Mouse (Mus musculus): ENCODE data around the gene Ffar4. TPM values are rescaled to one million over a fixed set of nuclear protein-coding genes. Genes with fewer than 3 reads are reported as not detected.

Gene Ffar4
- polyA plus RNA-seq, 1 experiment from 2014 or later = 0.15 TPM

GRCm38 (mm10) chr19:38073226-38073625, 23.6 kb upstream of the Ffar4 start:
- 92% methylated on average over 5 of the region's 5 CpGs for WGBS
- no peak overlapping the region for H3K9ac ChIP-seq (replicated peaks)
- no peak for ATAC-seq (ENCODE audit: insufficient number of reproducible peaks, insufficient read depth, low FRiP score, low TSS enrichment, low read depth)
- no peaks in the 10 kb centered on the region for H3K4me1 ChIP-seq (replicated peaks)
- H3K27me3 ChIP-seq = no peaks in the 10 kb centered on the region
- no peaks in the 10 kb centered on the region for H3K9me3 ChIP-seq
- H3K36me3 ChIP-seq = peaks cover 59% of the 10 kb centered on the region
- H3K27ac ChIP-seq = no peak overlapping the region
- H3K4me3 ChIP-seq (replicated peaks) = no peak overlapping the region
- no peak overlapping the region for H3K4me2 ChIP-seq

DNA sequence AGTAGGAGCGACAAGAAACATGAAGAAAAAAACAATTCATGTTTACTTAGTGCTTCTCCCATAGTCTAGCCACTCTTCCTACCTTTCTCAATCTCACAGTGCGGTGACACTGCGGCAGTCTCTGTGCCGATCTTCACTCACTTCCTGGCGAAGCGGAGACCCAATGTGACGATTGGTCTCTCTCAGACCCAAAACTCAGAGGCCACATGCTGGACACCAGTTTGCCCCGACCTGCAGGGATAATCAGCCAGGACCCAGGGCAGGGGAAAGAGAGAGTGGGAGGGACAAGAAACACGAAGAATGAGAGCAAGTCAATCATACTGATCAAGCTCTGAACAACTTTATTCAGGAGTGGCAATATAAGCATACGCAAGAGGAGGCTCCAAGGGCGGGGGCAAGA, 21.8 kb upstream of the Ffar4 start:
- ATAC-seq (ENCODE audit: insufficient number of reproducible peaks, insufficient read depth, low FRiP score, low TSS enrichment, low read depth) = no peak
- WGBS = 85% methylated on average over 11 of the region's 11 CpGs
- H3K36me3 ChIP-seq = peaks cover 42% of the 10 kb centered on the region
- no peak overlapping the region for H3K27ac ChIP-seq
- H3K4me2 ChIP-seq = no peak overlapping the region
- H3K27me3 ChIP-seq = no peaks in the 10 kb centered on the region
- no peak overlapping the region for H3K4me3 ChIP-seq (replicated peaks)
- no peaks in the 10 kb centered on the region for H3K9me3 ChIP-seq
- no peaks in the 10 kb centered on the region for H3K4me1 ChIP-seq (replicated peaks)
- H3K9ac ChIP-seq (replicated peaks) = no peak overlapping the region

DNA sequence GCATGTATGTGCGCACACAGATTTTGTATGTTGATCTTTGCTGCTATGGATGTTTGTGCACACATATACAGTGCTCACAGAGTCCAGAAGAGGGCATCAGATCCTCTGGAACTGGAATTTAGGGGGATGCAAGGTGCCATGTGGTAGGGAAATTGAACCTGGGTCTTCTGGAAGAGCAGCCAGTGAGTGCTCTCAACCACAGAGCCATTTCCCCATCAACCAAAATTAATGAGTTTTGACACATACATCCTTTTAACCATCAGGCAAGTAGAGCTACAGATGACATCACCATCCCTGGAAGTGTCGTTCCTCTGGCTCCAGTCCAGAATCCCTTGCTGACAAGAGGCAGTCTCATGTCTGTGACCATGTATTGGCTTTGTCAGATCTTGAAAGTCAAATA, 20.6 kb upstream of the Ffar4 start:
- peaks cover 30% of the 10 kb centered on the region for H3K36me3 ChIP-seq
- ATAC-seq (ENCODE audit: insufficient number of reproducible peaks, insufficient read depth, low FRiP score, low TSS enrichment, low read depth) = no peak
- H3K9ac ChIP-seq (replicated peaks) = no peak overlapping the region
- H3K27ac ChIP-seq = no peak overlapping the region
- H3K4me3 ChIP-seq (replicated peaks) = no peak overlapping the region
- H3K27me3 ChIP-seq = no peaks in the 10 kb centered on the region
- no peaks in the 10 kb centered on the region for H3K4me1 ChIP-seq (replicated peaks)
- H3K9me3 ChIP-seq = no peaks in the 10 kb centered on the region
- 92% methylated on average over 2 of the region's 2 CpGs for WGBS
- no peak overlapping the region for H3K4me2 ChIP-seq

DNA sequence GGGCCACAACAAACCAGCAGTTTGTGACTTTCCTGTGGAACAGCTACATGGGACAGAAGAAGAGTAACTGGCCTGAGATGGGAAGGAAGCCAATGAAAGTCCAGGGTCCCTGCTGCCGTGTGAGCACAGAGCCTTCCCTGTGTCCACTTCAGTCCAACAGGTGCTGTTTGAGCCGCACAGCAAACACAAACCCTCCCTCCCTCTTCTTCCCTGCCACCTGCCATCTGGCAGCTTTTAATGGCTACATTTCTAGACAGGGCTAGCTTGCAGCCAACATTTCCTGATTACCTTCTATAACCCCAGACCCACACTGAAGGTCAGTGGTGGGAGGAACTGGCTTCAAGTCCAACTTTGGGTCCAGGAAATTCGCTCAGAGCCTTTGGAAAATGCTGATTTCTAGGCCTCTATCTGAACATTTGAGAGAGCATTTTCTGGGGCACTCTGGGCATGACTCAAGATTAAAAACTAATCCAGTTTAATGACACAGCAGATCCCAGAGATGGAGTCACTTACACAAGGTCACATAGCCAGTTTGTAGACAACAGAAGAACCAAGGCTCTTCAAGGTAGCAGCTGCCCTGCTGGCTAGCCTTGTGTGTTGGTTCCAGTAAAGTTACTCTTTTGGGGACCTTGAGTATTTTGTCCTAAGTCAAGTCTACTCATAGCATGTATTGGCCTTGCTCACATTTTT, 18.9 kb upstream of the Ffar4 start:
- H3K4me3 ChIP-seq (replicated peaks) = no peak overlapping the region
- H3K27me3 ChIP-seq = no peaks in the 10 kb centered on the region
- H3K9me3 ChIP-seq = no peaks in the 10 kb centered on the region
- no peak for ATAC-seq (ENCODE audit: insufficient number of reproducible peaks, insufficient read depth, low FRiP score, low TSS enrichment, low read depth)
- 58% methylated on average over 3 of the region's 3 CpGs for WGBS
- no peak overlapping the region for H3K4me2 ChIP-seq
- H3K9ac ChIP-seq (replicated peaks) = no peak overlapping the region
- peaks cover 14% of the 10 kb centered on the region for H3K36me3 ChIP-seq
- no peak overlapping the region for H3K27ac ChIP-seq
- no peaks in the 10 kb centered on the region for H3K4me1 ChIP-seq (replicated peaks)

GRCm38 (mm10) chr19:38081361-38081760, 15.5 kb upstream of the Ffar4 start:
- Histone ChIP-seq H3K9me3 (no peaks in the 10 kb centered on the region), H3K4me2 (no peak overlapping the region), H3K36me3 (no peaks in the 10 kb centered on the region), H3K27ac (no peak overlapping the region), H3K4me1 (replicated peaks) (no peaks in the 10 kb centered on the region), H3K4me3 (replicated peaks) (no peak overlapping the region), H3K27me3 (no peaks in the 10 kb centered on the region), H3K9ac (replicated peaks) (no peak overlapping the region)
- 78% methylated on average over 3 of the region's 3 CpGs for WGBS
- no peak for ATAC-seq (ENCODE audit: insufficient number of reproducible peaks, insufficient read depth, low FRiP score, low TSS enrichment, low read depth)

- Histone ChIP-seq H3K27me3 (no peaks in the 10 kb centered on the region), H3K36me3 (no peaks in the 10 kb centered on the region), H3K27ac (no peak overlapping the region), H3K4me2 (no peak overlapping the region), H3K4me3 (replicated peaks) (no peak overlapping the region), H3K9ac (replicated peaks) (no peak overlapping the region), H3K9me3 (no peaks in the 10 kb centered on the region), H3K4me1 (replicated peaks) (no peaks in the 10 kb centered on the region)
- WGBS = 57% methylated on average over 5 of the region's 5 CpGs
- ATAC-seq (ENCODE audit: insufficient number of reproducible peaks, insufficient read depth, low FRiP score, low TSS enrichment, low read depth) = no peak
Observed at GRCm38 (mm10) chr19:38082931-38083525, 13.8 kb upstream of the Ffar4 start.

DNA sequence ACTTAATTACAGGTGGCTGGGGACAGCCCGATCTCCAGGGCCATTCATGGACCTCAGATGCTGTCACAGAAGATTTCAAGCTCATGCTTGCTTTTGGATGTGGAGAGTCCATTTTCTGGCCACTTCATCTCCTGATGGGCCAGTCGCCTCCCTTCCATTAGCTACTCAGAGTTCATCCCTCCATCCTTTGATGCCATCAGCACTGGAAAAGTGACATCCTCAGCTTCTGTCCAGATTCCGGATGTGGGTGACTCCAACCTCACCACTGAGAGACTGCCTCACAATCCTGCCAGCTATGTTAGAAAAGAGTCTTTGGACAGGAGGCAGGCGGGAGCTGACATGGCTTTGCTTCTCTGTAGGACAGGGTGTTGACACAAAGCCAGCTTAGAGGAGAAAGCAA, 11.0 kb upstream of the Ffar4 start:
- 88% methylated on average over 4 of the region's 4 CpGs for WGBS
- H3K4me1 ChIP-seq (replicated peaks) = no peaks in the 10 kb centered on the region

GRCm38 (mm10) chr19:38086948-38087551, 9.8 kb upstream of the Ffar4 start:
- no peak overlapping the region for H3K4me3 ChIP-seq (replicated peaks)
- H3K27me3 ChIP-seq = no peaks in the 10 kb centered on the region
- H3K4me2 ChIP-seq = no peak overlapping the region
- no peaks in the 10 kb centered on the region for H3K36me3 ChIP-seq
- no peak for ATAC-seq (ENCODE audit: insufficient number of reproducible peaks, insufficient read depth, low FRiP score, low TSS enrichment, low read depth)
- H3K27ac ChIP-seq = no peak overlapping the region
- H3K9me3 ChIP-seq = no peaks in the 10 kb centered on the region
- 56% methylated on average over 11 of the region's 11 CpGs for WGBS
- H3K9ac ChIP-seq (replicated peaks) = no peak overlapping the region
- H3K4me1 ChIP-seq (replicated peaks) = peaks cover 7% of the 10 kb centered on the region

More for the DNA sequence above, 11.0 kb upstream of the Ffar4 start:
- no peak for ATAC-seq (ENCODE audit: insufficient number of reproducible peaks, insufficient read depth, low FRiP score, low TSS enrichment, low read depth)
- H3K4me2 ChIP-seq = no peak overlapping the region
- H3K27ac ChIP-seq = no peak overlapping the region
- no peak overlapping the region for H3K9ac ChIP-seq (replicated peaks)
- no peaks in the 10 kb centered on the region for H3K36me3 ChIP-seq
- no peaks in the 10 kb centered on the region for H3K9me3 ChIP-seq
- no peak overlapping the region for H3K4me3 ChIP-seq (replicated peaks)
- H3K27me3 ChIP-seq = no peaks in the 10 kb centered on the region

DNA sequence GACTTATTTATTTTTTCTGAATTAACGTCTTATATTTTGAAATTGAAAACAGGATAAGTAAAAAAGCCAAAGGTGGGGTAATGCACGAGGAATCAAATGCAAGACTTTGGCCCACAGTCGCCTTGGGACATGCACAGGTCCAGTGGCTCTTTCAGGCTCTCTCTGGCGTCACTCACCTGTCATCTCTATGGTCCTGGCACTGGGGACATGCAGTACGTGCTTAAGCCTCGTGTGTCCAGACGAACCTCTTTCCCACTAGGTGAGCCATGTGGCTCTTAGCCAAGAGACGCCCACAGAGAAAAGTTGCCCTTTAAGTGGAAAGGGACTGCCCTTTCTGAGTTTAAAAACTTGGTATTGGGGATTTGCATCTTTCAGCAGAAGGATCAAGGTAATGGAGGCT, 7.5 kb upstream of the Ffar4 start:
- Histone ChIP-seq H3K4me3 (replicated peaks) (no peak overlapping the region), H3K27ac (no peak overlapping the region), H3K4me1 (replicated peaks) (peaks cover 7% of the 10 kb centered on the region), H3K9ac (replicated peaks) (no peak overlapping the region), H3K36me3 (no peaks in the 10 kb centered on the region), H3K4me2 (no peak overlapping the region), H3K9me3 (no peaks in the 10 kb centered on the region), H3K27me3 (peaks cover 11% of the 10 kb centered on the region)
- WGBS = 81% methylated on average over 8 of the region's 8 CpGs
- ATAC-seq (ENCODE audit: insufficient number of reproducible peaks, insufficient read depth, low FRiP score, low TSS enrichment, low read depth) = no peak

DNA sequence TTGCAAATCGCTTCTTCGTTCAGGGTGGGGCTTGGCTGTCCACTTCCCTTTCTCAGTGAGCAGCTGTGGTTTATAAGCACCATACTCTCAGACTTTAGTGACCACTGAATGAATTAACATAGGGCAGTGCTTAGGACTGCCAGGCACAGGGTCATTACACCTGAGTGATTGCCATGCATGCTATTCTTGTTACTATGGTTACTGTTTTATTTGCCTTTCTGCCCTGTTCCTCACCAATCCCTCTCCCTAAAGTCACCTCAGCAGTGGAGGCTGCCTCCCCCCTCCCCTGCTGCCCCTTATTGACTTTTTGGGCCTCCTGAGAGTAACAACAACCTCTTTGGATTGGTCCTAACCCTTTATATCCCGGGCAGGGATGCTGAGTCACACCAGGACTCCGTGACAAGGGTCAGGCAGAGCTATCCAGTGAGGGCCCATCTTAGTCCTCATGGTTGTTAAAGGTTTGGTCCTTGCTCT, 5.3 kb upstream of the Ffar4 start:
- 36% methylated on average over 4 of the region's 4 CpGs for WGBS
- H3K27ac ChIP-seq = no peak overlapping the region
- no peak for ATAC-seq (ENCODE audit: insufficient number of reproducible peaks, insufficient read depth, low FRiP score, low TSS enrichment, low read depth)
- peaks cover 9% of the 10 kb centered on the region for H3K4me1 ChIP-seq (replicated peaks)
- no peaks in the 10 kb centered on the region for H3K36me3 ChIP-seq
- H3K27me3 ChIP-seq = peaks cover 33% of the 10 kb centered on the region
- H3K9ac ChIP-seq (replicated peaks) = no peak overlapping the region
- H3K9me3 ChIP-seq = no peaks in the 10 kb centered on the region
- no peak overlapping the region for H3K4me3 ChIP-seq (replicated peaks)
- H3K4me2 ChIP-seq = no peak overlapping the region

DNA sequence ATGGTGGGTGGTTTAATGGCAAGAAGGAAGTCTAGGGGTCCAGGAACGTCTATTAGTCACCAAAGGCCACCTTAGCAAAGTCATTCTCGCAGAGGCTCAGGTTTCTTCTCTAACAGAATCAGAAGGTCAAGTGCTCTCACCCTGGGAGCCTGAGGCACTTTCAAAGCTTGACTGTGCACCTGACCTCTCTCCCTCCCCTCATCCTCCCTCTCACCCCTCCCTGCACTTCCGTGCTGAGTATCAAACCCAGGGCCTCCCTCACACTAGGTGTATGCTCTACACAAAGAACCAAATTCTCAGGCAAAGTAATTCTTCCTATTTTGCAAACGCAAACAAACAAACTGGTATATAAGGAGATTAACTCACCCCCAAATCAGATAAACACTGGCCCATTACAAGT, 640 bp upstream of the Ffar4 start:
- H3K36me3 ChIP-seq = no peaks in the 10 kb centered on the region
- H3K27me3 ChIP-seq = peaks cover 72% of the 10 kb centered on the region
- ATAC-seq (ENCODE audit: insufficient number of reproducible peaks, insufficient read depth, low FRiP score, low TSS enrichment, low read depth) = no peak
- H3K27ac ChIP-seq = no peak overlapping the region
- WGBS = 12% methylated on average over 4 of the region's 4 CpGs
- peaks cover 19% of the 10 kb centered on the region for H3K4me1 ChIP-seq (replicated peaks)
- H3K4me2 ChIP-seq = no peak overlapping the region
- no peak overlapping the region for H3K4me3 ChIP-seq (replicated peaks)
- no peak overlapping the region for H3K9ac ChIP-seq (replicated peaks)
- no peaks in the 10 kb centered on the region for H3K9me3 ChIP-seq

All from limb, embryonic 12.5 days (tissue).